Mouse (Mus musculus): ENCODE data around the gene Ogdh. TPM values are rescaled to one million over a fixed set of nuclear protein-coding genes. Genes with fewer than 3 reads are reported as not detected.
"Not testable (repeated sequence)": the region's sequence is repeated elsewhere in the genome, so short reads cannot be mapped to it uniquely, and the experiment has no call there.

Gene Ogdh
- total RNA-seq (2021), result 100 to 1,000 TPM; 248 to 260 TPM
- long read RNA-seq, experiment 1, full-length matches to known transcripts, result 75 of 188 reads
- long read RNA-seq, experiment 1, partial matches to known transcripts, result 56 of 188 reads
- long read RNA-seq, experiment 1, other reads (novel, unspliced or antisense), result 57 of 188 reads
- long read RNA-seq, experiment 2, full-length matches to known transcripts, result 67 of 158 reads
- long read RNA-seq, experiment 2, partial matches to known transcripts, result 53 of 158 reads
- long read RNA-seq, experiment 2, other reads (novel, unspliced or antisense), result 38 of 158 reads

DNA sequence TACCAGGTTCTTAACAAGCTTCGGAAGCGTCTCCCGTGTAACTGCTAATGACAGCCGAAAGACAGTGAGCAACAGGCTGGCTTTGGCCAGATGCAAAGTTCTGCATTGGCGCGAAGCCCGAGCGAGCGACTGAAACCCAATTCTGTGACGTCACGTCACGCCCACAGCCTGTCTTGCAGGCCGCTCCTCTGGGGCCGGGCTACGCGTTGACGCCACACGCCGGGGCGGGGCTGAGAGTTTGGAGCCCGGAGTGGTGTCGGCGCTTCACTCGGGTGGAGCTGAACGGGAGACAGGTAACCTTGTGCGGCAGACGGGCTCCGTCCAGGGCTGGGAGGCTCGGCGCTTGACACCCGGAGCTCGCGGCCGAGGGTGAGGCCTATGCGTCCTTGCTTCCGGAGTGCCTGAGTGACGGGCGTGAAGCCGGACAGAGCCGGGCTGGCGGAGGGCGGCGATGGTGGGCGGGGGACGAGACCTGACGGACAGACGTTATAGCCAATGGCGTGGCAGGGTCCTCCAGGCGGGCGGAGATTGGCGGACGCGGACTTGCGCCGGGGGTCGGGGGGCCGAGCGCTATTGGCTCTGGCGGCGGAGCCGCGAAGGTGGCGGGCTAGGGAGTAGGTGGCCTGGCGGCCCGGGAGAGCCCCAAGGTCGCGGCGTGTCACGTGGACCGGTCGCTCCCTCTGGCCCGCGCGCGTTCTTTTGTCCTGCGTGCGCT lies at the start of gene Ogdh:
Gene Ogdh, plus strand, starts transcription at position 233 of the 715 bp plus-strand sequence.
- DNase-seq (ENCODE audit: low spot score in 2 of 2), result peak; percentile 98
- intact Hi-C loops (cut with DNase I), result no loop called here

DNA sequence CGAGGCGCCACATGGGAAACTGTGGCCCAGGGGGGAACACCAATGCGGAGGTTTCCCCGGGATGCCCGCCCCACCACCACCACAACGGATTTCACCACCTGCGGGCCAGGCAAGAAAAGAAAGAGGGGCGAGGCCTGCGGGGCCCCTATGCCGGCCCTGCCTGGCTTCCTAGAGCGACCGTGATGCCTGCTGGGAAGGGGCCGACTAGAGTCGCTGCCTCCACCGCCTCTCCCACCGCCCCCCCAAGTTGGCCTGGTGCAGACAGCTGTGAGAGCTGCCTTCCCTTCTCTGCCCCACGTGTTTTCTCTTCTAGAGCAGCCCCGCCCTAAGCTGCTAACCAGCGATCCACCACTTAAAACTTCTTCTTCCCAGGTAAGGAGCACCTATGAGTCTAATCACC lies 46.7 kb upstream of the Ogdh start:
- no peak for DNase-seq (ENCODE audit: low spot score in 2 of 2)
- intact Hi-C loops (cut with DNase I), result no loop called here

DNA sequence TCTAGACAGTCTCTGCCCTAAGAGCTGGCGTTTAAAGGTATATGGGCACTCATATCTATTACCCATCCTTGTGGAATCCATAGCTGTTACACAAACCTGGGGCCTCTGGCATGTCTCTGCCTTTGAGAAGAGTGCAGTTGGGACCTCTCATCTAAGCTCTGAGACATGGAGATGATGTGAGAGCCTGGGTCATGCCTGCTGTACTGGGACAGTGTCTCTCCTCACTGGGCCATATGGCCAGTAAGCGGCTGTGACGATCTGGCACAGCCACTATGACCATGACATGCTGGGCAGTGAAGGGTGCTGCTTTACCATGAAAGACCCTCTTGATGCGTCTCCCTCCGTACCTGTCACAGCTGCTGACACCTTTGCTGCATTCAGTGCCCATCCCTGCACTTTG lies 39.2 kb upstream of the Ogdh start:
- DNase-seq (ENCODE audit: low spot score in 2 of 2), result no peak
- intact Hi-C loops (cut with DNase I), result no loop called here

DNA sequence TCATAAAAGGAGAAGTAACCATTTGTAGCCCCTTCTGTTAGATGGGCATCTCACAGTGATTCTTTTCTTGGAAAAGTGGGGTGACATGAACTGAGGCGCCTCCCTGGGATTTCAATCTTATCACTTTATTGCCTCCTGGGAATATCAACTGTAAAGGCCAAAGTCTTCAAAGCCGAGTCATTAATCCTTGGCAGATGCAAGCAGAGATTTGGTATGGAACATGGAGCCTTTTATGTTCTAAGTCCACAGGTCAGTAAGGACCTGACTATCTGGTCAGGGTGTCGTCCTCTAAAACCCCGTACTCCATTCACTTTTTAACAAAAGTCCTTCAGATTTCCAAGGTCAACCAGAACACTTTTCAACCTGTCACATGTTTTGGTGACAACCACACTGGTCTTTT lies 38.6 kb upstream of the Ogdh start:
- no peak for DNase-seq (ENCODE audit: low spot score in 2 of 2)
- intact Hi-C loops (cut with DNase I), result no loop called here

DNA sequence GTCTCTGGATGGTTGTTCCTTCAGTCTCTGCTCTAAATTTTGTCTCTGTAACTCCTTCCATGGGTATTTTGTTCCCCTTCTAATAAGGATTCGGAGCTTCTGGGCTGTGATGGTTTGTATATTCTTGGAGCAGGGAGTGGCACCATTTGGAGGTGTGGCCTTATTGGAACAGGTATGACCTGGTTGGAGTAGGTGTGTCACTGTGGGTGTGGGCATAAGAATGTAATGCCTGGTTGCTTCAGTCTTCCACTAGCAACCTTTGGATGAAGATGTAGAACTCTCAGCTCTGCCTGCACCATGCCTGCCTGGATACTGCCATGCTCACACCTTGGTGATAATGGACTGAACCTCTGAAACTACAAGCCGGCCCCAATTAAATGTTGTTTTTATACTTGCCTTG lies 36.8 kb upstream of the Ogdh start:
- intact Hi-C loops (cut with DNase I); DNase-seq (ENCODE audit: low spot score in 2 of 2): not testable (repeated sequence)

DNA sequence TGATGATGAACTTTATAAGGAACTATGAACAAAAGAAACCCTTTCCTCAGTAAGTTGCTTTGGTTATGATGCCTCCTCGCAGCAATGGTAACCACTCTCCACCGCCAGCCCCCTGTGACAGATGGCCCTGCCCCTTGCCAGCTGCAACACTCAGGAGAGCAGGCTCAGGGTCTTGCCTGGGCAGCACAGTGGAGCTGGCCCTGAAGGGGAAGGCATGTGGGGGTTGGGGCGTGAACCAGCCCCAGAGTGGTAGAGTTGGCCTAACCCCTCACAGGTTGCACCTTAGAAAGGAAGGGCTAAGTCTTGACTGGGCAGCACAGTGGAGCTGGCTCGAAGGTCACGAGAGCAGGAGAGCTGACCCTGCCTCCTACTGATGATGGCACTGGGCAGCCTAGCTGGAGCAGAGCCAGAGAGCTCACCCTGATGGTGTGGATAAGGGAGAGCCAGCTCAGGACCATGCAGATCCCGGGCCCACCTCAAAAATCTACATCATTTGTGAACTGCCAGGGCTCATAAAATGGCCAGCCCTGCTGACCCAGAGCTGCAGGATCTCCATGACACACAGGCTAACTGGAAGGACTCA lies 34.9 kb upstream of the Ogdh start:
- no peak for DNase-seq (ENCODE audit: low spot score in 2 of 2)
- intact Hi-C loops (cut with DNase I), result no loop called here

DNA sequence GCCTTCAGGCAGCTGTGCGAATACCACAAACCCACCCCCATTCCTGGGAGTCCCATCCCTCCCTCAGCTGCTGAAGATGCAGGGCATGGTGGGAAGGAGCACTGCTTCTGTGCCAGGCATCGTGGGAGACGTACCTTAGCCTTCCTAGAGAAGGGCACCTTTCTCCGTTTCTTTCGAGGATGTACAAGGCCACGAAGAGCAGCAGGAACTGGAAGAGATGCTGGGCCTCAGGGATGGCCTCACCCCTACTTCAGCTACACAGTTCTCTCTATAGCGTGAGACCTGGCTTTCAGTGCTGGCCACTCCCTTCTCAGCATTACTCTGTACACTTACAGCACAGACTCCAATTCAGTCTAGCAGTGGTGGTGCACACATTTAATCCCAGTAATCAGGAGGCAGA lies 32.0 kb upstream of the Ogdh start:
- intact Hi-C loops (cut with DNase I), result no loop called here
- DNase-seq (ENCODE audit: low spot score in 2 of 2), result no peak

DNA sequence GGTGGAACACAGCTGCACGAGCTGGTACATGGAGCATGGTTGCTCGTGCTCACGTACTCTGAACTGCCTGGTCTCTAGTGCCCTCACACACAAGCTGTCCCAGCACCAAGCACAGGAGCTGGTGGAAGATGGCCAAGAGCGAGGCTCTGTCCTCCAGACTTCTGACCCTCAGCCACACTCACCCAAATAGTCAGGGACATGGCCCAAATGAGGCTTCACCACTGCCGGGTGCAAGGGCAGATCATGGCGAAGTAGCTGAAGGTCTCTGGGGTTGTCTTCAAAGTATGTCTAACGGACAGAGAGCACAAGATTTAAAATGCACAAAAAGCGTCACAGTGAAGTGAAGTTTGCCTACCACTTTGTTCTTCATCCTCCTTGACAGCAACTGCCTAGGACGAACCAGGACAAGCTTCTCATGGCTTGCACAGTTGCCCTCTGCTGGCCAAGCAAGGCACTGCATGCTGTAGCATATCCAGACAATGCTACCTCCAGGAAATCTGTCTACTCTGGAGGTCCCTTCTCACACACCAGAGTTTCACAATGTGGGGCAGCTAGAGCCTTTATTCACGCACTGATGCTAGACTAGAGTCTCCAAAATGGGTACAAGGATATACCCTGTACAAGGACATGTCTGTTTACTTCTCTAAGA lies 29.9 kb upstream of the Ogdh start:
- DNase-seq (ENCODE audit: low spot score in 2 of 2), result peak; percentile 72 to 86
- intact Hi-C loops (cut with DNase I), result loop anchor here (5.0 kb wide), 2 partner anchors 59 to 264 kb away; partner anchors contain the start of genes A730071L15Rik and Nudcd3

DNA sequence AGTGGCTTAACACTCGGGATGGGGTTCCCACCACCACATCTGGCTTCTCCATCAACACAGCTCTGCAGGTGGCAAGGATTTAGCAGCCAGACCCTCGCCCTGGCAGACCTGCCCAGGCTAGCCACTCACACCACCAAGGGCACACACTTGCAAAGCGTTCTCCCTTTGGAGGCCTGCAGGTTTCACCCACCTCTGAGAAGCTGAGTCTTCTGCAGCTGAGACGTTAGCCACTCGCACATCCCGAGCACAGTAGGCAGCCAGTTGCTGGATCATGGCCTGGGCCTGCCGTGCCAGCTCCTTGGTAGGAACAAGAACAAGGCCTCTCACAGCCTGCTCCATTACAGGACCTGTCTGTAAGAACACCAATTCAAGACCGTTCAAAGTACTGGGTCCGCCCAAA lies 24.8 kb upstream of the Ogdh start:
- intact Hi-C loops (cut with DNase I), result no loop called here

DNA sequence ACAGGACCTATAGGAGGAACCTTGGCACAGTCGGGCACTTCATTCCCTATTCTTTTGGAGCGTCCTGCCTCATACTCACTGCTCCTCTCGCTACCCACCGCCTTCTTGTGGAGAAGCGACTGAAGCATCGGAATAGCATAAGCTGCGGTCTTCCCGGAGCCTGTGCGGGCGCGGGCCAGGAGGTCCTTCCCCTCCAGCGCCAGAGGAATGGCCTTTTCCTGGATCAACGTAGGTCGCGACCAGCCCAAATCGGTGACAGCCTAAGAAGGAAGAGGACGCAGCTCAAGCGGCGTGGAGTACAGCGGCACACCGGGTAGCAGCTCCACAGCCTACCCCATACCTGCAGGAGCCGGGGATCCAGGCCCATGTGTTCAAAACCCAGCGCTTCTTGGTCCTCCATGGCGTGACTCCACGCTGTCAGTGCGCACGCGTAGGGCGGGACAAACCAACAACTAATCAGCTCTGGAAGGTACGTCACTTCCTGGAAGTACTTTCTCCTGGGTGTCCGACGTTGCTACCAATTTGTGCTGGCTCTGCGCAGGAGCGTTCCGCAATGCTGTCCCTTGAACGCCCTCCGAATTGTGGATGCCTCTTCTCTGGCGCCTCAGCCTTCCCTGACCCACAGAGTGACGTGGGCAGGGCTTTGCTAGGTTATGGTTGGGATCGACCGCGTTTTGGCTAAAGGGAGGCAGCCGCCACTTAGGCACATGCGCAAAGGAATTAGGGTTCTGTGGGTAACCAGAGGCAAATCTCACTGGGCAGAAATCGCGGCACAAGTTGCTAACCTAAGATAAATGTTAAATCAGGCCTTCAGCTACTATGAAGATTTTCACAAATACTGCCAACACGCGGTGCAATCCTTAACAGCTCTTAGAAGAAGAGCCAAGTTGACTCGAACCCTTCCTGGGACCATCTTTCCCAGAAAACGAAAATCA lies 23.8 kb upstream of the Ogdh start, which contains the start of gene Ddx56:
Gene Ddx56, minus strand, starts transcription at position 453 of the 935 bp plus-strand sequence.
- intact Hi-C loops (cut with DNase I), result no loop called here
- peak; percentile 92 to 97 for DNase-seq (ENCODE audit: low spot score in 2 of 2)

More for the DNA sequence above, 24.8 kb upstream of the Ogdh start:
- no peak for DNase-seq (ENCODE audit: low spot score in 2 of 2)

DNA sequence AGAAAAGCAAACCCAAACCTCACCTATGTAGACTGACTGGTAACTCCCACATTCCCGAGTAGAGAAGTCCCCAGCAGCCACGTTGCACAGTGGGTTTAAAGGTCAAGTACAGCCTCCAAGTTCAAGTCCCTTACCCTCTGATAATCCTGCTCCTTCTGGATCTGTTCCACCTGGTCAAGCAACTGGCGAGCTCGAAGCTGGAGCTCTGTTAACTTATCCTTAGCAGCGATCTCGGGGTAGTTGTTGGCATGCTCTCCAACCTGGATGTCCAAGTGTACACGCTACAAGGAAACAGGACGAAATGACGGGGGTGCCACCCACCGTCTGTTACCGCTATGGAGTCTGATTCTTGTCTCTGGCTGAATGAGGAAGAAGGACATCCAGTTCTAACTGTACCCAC lies 17.8 kb upstream of the Ogdh start:
- DNase-seq (ENCODE audit: low spot score in 2 of 2), result no peak

DNA sequence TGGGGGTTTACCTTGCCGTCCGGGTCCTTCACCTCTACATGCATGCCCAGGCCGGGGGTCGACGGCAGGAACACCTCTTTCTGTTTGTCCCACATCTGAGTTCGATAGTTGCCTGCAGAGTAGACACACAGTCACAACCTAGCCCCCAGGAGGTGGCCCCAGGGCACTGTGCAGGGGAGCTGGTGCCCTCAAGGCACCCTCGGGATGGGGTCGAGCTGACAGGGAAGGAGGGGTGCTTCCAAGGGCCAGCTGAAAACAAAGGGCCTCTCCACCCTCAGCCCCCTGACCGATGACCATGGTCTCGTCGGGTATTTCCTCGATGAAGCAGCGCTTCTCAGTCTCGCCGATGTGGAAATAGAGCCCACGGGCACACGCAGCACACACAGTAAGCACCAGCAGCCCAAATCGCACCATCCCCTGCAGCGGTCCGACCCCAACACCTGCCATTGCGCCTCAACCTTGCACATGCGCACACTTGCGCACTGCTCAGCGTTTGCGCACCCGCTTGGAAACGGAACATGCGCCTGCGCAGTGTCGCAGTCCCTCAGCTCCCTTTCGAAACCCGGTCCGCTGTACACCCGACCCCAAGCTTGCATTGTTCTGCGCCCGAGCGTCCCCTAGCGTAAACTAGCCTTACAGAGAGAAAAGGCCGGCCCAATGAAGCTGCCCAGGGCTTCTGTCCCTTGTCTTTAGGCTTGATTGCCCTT lies 16.9 kb upstream of the Ogdh start, which contains the start of gene Tmed4:
Gene Tmed4, minus strand, starts transcription at position 484 of the 707 bp plus-strand sequence.
- intact Hi-C loops (cut with DNase I), result no loop called here
- peak; percentile 97 to 99 for DNase-seq (ENCODE audit: low spot score in 2 of 2)

More for the DNA sequence above, 17.8 kb upstream of the Ogdh start:
- intact Hi-C loops (cut with DNase I), result no loop called here

DNA sequence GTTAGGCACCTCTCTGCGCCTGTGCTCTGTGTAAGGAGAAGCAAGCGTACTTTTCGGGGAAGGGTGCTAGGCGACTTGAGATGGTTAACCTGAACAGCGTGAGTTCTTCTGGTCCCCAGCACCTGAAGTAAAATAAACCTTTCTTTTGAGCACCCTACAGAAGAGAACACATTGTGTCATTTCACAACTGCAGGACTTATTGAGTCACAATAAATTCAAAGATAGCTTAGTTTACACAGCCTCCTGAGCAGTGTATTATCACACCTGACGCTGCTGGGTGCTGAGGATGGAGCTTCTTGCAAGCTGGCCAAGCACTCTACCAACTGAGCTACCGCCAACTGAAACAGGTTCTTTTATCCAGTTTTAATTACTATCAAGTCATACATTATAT lies 16.3 kb upstream of the Ogdh start:
- intact Hi-C loops (cut with DNase I), result no loop called here
- no peak for DNase-seq (ENCODE audit: low spot score in 2 of 2)

DNA sequence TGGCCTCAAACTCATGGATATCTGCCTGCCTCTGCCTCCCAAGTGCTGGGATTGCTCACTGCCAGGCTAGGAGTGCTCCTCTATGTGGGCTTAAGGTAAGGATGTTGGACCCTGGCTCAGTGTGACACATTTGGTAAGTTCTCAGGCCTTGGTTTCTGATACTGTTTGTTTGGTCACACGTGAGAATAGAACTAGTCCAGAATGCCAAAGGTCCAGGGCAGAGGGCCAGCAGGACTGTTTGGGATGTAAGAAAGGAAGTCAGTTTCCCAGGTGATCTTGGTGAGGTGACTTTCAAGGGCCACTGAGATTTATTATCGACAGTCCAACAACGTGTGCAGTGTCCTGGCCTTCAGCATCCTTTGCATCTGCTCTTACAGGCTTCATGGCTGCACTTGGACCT lies 15.0 kb upstream of the Ogdh start:
- intact Hi-C loops (cut with DNase I), result no loop called here
- no peak for DNase-seq (ENCODE audit: low spot score in 2 of 2)

DNA sequence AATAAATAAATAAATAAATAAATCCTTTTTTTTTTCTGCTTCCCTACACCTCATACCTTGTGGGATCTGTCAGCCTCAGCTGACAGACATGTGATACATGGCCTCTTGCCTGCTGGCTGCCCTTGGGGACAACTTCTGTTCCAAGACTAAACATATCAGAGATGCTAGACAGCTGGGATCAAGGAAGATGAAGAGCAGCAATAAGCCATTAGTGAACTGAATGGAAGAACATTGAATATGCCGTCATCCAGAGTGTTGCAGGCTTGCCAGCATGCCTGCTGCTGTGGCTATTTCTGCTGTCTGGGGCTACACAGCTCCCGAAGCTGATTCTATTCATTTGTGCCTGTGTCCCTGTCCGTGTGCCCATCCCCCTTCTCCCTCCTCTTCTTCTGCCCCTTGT lies 8.5 kb upstream of the Ogdh start:
- DNase-seq (ENCODE audit: low spot score in 2 of 2), result no peak
- intact Hi-C loops (cut with DNase I), result no loop called here

DNA sequence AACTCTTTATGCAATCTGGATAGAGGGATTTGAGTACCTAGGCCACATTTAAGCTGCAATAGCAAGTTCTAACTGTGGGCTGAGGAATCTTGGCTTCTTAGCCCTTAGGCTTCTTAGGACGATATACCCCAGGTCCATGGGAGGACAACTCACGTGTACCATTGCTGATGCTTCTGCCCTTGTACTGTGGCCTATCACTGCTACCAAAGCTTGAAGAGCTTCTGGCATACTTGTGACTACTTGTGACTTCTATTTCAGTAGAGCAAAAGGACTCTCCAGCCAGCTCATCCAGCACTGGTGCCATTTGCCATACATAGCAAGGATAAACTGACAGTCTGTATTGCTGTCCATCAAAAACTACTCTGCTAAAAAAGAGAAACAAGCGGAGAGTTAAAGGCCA lies 1.3 kb upstream of the Ogdh start:
- DNase-seq (ENCODE audit: low spot score in 2 of 2), result no peak
- intact Hi-C loops (cut with DNase I), result no loop called here

DNA sequence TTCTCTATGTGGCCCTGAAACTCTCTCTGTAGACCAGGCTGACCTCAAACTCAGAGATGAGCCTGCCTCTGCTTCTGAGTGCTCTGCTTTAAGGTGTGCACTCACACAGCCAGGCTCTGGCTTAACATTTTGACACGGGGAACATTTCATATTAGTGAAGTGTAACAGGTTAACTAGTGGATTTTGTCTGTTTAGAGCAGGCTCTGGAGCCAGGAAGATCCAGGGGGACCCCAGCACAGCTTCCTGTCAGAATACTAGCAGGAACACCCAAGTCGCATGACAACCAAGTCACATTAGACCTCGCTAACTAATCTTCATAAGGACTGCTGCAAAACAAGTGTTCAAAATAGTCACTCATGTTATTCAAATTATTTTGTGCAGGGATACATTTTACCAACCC lies 550 bp upstream of the Ogdh start:
- intact Hi-C loops (cut with DNase I), result no loop called here
- DNase-seq (ENCODE audit: low spot score in 2 of 2), result no peak
